Mouse (Mus musculus) C2C12 (cell line): ENCODE results near the gene Psenen.

Experiments used
- CEBPB ChIP-seq: IDR thresholded peaks from one replicate; pipeline ENCODE4 v1.6.1; 2011; ENCODE audit warnings: low read depth, mild to moderate bottlenecking, control low read depth, moderate library complexity
- CTCF ChIP-seq: IDR thresholded peaks from one replicate; pipeline ENCODE4 v1.5.1; 2011; ENCODE audit not compliant: control insufficient read depth, insufficient read depth, insufficient read length
- FOSL1 ChIP-seq: IDR thresholded peaks from one replicate; pipeline ENCODE4 v1.8.0; 2011; ENCODE audit warnings: mild to moderate bottlenecking, low read length; ENCODE audit not compliant: poor library complexity, insufficient read depth, severe bottlenecking
- MAX ChIP-seq: IDR thresholded peaks from one replicate; pipeline ENCODE4 v1.6.1; 2011; ENCODE audit warnings: mild to moderate bottlenecking, control low read depth
- MYOD1 ChIP-seq: IDR thresholded peaks from one replicate; pipeline ENCODE4 v1.6.1; 2011; ENCODE audit warnings: low read depth; ENCODE audit not compliant: control insufficient read depth, insufficient read length
- MYOG ChIP-seq: IDR thresholded peaks from one replicate; pipeline ENCODE4 v1.6.1; 2011; ENCODE audit not compliant: control insufficient read depth, insufficient read length; ENCODE audit errors: extremely low read depth
- USF1 ChIP-seq: IDR thresholded peaks from one replicate; pipeline ENCODE4 v1.6.1; 2011; ENCODE audit warnings: low read depth, mild to moderate bottlenecking, control low read depth, moderate library complexity

DNA sequence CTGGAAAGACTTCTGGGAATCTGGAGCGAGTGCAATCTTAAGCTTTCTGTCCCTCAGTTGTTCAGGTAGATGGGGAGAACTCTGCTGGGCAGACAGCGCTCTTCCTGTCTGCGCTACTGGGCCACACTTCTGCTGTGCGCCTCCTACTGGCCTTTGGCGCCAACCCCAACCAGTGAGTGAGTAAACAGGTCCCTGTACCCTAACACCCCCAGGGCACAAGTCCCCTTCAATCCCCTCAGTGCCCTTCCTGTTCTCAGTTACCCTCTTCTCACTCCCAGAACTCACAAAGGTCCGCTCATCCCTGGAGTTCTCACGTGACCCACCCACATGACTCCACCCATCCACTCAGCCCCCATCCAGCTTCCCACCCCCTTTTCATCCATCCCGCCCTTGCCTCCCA is 45.1 kb downstream of the Psenen start:
- TF ChIP-seq CTCF, result no peak
- no peak for TF ChIP-seq USF1
- no peak for TF ChIP-seq MYOG
- no peak for TF ChIP-seq MAX
- TF ChIP-seq CEBPB, result no peak
- no peak for TF ChIP-seq MYOD1
- TF ChIP-seq FOSL1, result no peak
